Mouse (Mus musculus) cerebellum, adult 2 months (tissue): ENCODE measurements around the gene Chchd3.

Source experiments
- CTCF ChIP-seq: fragments of 200-500 bp; IDR thresholded peaks from 2 replicates; pipeline ENCODE4 v1.5.1; 2011; ENCODE audit warnings: low read depth, mild to moderate bottlenecking, control low read depth, low read length, moderate library complexity, borderline replicate concordance; ENCODE audit not compliant: insufficient read depth
- POLR2A ChIP-seq: fragments of 200-500 bp; IDR thresholded peaks from 2 replicates; pipeline ENCODE4 v1.6.1; 2011; ENCODE audit warnings: low read length, control low read depth, borderline replicate concordance; ENCODE audit not compliant: insufficient read depth

DNA sequence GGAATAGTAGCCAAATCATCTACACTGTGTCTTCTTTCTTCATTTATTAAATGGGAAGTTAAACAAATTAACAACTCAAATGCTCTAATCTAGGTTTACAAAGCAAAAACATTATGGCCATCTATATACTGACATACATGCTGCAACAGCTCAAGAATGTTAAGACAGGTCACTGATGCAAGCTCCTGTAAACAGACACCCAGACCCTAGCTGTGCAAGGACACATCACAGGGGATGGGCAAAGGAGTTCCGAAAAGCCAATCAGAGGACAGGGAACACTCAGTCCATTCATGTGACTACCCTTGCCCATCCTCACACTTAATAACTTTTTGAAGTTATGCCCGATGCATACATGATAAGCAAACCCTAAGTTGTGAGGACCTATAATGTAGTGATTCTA is 149.4 kb downstream of the Chchd3 start:
- TF ChIP-seq CTCF (no peak), POLR2A (no peak)
